Mouse (Mus musculus) E14TG2a.4 (cell line): ENCODE data around the gene Cep170.

ENCODE experiments used
- CTCF ChIP-seq: conservative IDR thresholded peaks from 2 replicates; pipeline ENCODE4 v1.5.1; 2014; ENCODE audit warnings: low read length
- NANOG ChIP-seq: IDR thresholded peaks from 2 replicates; pipeline ENCODE4 v1.6.1; 2014; ENCODE audit warnings: borderline replicate concordance, low read length, mixed read lengths
- POU5F1 ChIP-seq: IDR thresholded peaks from 2 replicates; pipeline ENCODE4 v1.6.1; 2014; ENCODE audit warnings: low read length, borderline replicate concordance

GRCm38 (mm10) chr1:176826931-176827330, 13.1 kb upstream of the Cep170 start:
- no peak for TF ChIP-seq CTCF
- no peak for TF ChIP-seq NANOG
- TF ChIP-seq POU5F1, result no peak
